Mouse (Mus musculus): Measurements from ENCODE around the gene Efna5. TPM values are rescaled to one million over a fixed set of nuclear protein-coding genes. Genes with fewer than 3 reads are reported as not detected.

Gene Efna5
- total and polyA plus RNA-seq, 2 experiments, result 0.94 to 2.1 TPM

DNA sequence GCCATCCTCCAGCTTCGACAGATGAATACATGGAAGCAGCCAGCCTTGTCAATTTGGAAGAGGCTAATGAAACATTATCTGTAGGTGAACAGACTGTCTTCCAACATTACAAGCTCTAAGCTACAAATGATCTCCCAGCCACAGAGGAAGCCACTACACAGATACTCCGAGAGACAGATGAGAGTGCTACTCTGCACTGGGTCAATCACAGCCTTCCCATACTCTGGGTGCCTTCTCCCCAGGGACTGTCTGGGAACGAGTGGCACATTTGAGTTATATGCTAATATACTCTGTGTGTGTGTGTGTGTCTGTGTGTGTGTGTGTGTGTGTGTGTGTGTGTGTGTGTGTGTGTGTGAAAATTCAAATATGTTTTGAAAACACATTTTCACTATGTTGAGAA lies 30.5 kb downstream of the Efna5 start:
- no peaks in the 10 kb centered on the region for H3K4me1 ChIP-seq (ENCODE audit: control insufficient read depth, insufficient read depth, low read length)
- H3K36me3 ChIP-seq (ENCODE audit: control insufficient read depth, insufficient read depth, low read length), result no peaks in the 10 kb centered on the region
- DNase-seq (ENCODE audit: extremely low read depth, low read depth, low spot score), result no peak
- no peaks in the 10 kb centered on the region for H3K27me3 ChIP-seq (ENCODE audit: control insufficient read depth, insufficient read depth, low read length)
- H3K27ac ChIP-seq (replicated peaks; ENCODE audit: insufficient read depth, low read depth, low read length), result no peak overlapping the region
- no peak for TF ChIP-seq CTCF (IDR thresholded peaks at IDR 0.05; ENCODE audit: low read depth, low read length)
- no peak for TF ChIP-seq POLR2A (IDR thresholded peaks at IDR 0.05; ENCODE audit: extremely low read depth, insufficient read depth, low read length)
- no peak overlapping the region for H3K4me3 ChIP-seq (ENCODE audit: insufficient read depth, low read depth, low read length)
- 69% methylated on average over 3 of the region's 3 CpGs for WGBS
- no peak overlapping the region for H3K9ac ChIP-seq (ENCODE audit: low read depth, low read length)
- no peaks in the 10 kb centered on the region for H3K79me2 ChIP-seq (ENCODE audit: control insufficient read depth, insufficient read depth, low read length)

DNA sequence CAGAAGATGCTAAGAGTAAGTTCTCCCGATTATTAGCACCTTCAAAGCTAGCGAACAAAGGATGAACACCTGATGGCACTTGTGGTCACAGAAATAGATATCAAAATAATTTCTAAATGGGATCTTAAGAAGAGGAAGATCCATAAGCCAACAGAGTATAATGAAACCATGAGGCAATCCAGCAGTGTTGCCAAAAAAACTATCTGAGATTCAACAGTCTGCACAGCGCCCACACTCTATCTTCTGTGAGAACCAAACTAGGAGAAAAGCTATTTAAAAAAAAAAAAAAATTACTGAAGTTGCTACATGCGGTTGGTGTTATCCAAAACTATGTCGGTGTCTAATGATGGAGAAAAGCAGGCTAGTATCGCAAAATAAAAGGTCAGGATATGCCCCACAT lies 31.4 kb downstream of the Efna5 start:
- Histone ChIP-seq H3K4me1 (ENCODE audit: control insufficient read depth, insufficient read depth, low read length) (no peaks in the 10 kb centered on the region), H3K36me3 (ENCODE audit: control insufficient read depth, insufficient read depth, low read length) (no peaks in the 10 kb centered on the region), H3K9ac (ENCODE audit: low read depth, low read length) (no peak overlapping the region), H3K27ac (replicated peaks; ENCODE audit: insufficient read depth, low read depth, low read length) (no peak overlapping the region), H3K27me3 (ENCODE audit: control insufficient read depth, insufficient read depth, low read length) (no peaks in the 10 kb centered on the region), H3K4me3 (ENCODE audit: insufficient read depth, low read depth, low read length) (no peak overlapping the region), H3K79me2 (ENCODE audit: control insufficient read depth, insufficient read depth, low read length) (no peaks in the 10 kb centered on the region)
- no peak for DNase-seq (ENCODE audit: extremely low read depth, low read depth, low spot score)
- 82% methylated on average over 6 of the region's 6 CpGs for WGBS
- TF ChIP-seq CTCF (IDR thresholded peaks at IDR 0.05; ENCODE audit: low read depth, low read length) (no peak), POLR2A (IDR thresholded peaks at IDR 0.05; ENCODE audit: extremely low read depth, insufficient read depth, low read length) (no peak)

DNA sequence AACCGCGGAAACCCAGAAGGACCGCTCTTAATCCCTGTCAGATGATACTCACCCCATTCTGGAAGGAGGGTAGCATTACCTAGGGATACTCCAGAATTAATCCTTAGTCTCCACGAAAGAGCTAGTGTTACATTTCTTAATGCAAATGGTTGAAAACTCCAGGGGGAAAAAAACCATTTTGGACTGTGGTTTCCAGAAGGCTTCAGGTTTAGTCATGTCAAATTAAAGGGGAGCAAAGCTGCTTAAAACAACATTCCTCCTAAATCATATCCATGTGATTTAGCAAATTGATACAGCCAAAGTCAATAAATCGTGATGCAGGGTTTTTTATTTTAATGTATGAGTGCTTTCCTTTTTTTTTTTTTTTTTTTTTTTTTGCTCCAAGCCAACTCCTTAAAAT lies 35.5 kb downstream of the Efna5 start:
- Histone ChIP-seq H3K79me2 (ENCODE audit: control insufficient read depth, insufficient read depth, low read length) (no peaks in the 10 kb centered on the region), H3K4me3 (ENCODE audit: insufficient read depth, low read depth, low read length) (no peak overlapping the region), H3K27me3 (ENCODE audit: control insufficient read depth, insufficient read depth, low read length) (no peaks in the 10 kb centered on the region), H3K27ac (replicated peaks; ENCODE audit: insufficient read depth, low read depth, low read length) (no peak overlapping the region), H3K36me3 (ENCODE audit: control insufficient read depth, insufficient read depth, low read length) (no peaks in the 10 kb centered on the region), H3K9ac (ENCODE audit: low read depth, low read length) (no peak overlapping the region), H3K4me1 (ENCODE audit: control insufficient read depth, insufficient read depth, low read length) (no peaks in the 10 kb centered on the region)
- DNase-seq (ENCODE audit: extremely low read depth, low read depth, low spot score), result no peak
- WGBS, result 72% methylated on average over 5 of the region's 5 CpGs
- TF ChIP-seq CTCF (IDR thresholded peaks at IDR 0.05; ENCODE audit: low read depth, low read length) (no peak), POLR2A (IDR thresholded peaks at IDR 0.05; ENCODE audit: extremely low read depth, insufficient read depth, low read length) (no peak)

DNA sequence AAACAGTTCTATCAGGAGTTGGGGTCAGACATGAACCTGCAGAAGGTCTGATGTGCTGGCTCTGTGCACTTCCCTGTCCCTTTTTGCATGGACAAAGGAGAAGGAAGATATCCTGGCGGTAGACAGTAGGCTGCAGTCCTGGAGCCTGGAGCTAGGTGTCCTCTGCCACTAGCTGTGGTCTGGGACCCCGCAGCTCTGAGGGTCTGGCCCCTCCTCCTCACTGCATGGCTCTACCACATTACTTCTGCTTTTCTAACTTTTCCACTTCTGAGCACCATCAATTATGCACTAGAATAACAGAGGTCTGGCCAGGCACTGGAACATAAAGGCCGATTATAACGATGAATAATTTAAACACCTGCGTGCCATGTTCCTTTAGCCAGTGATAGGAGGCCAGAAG lies 36.8 kb downstream of the Efna5 start:
- Histone ChIP-seq H3K36me3 (ENCODE audit: control insufficient read depth, insufficient read depth, low read length) (no peaks in the 10 kb centered on the region), H3K27me3 (ENCODE audit: control insufficient read depth, insufficient read depth, low read length) (no peaks in the 10 kb centered on the region), H3K79me2 (ENCODE audit: control insufficient read depth, insufficient read depth, low read length) (no peaks in the 10 kb centered on the region), H3K4me3 (ENCODE audit: insufficient read depth, low read depth, low read length) (no peak overlapping the region), H3K4me1 (ENCODE audit: control insufficient read depth, insufficient read depth, low read length) (no peaks in the 10 kb centered on the region), H3K9ac (ENCODE audit: low read depth, low read length) (no peak overlapping the region), H3K27ac (replicated peaks; ENCODE audit: insufficient read depth, low read depth, low read length) (no peak overlapping the region)
- 76% methylated on average over 5 of the region's 5 CpGs for WGBS
- DNase-seq (ENCODE audit: extremely low read depth, low read depth, low spot score), result no peak
- TF ChIP-seq POLR2A (IDR thresholded peaks at IDR 0.05; ENCODE audit: extremely low read depth, insufficient read depth, low read length) (no peak), CTCF (IDR thresholded peaks at IDR 0.05; ENCODE audit: low read depth, low read length) (no peak)

DNA sequence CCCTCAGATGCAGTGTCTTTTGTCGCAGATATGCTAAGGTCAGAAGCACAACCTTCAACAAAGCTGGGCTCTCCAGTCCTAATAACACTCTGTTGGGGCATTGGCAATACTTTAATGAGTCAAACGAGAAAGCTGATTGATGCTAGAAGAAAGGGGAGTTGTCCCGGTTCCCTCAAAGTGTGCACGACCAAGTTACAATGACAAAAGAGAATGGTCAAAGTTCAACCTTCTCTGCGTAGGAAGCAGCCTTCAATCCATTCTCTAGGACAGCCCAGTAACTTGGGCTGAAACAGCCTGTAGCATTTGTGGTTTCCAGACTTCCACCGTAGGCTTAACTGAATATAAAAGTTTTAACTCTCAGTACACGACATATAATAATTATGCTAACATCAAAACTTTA lies 43.8 kb downstream of the Efna5 start:
- Histone ChIP-seq H3K27ac (replicated peaks; ENCODE audit: insufficient read depth, low read depth, low read length) (no peak overlapping the region), H3K4me3 (ENCODE audit: insufficient read depth, low read depth, low read length) (no peak overlapping the region), H3K79me2 (ENCODE audit: control insufficient read depth, insufficient read depth, low read length) (no peaks in the 10 kb centered on the region), H3K36me3 (ENCODE audit: control insufficient read depth, insufficient read depth, low read length) (no peaks in the 10 kb centered on the region), H3K27me3 (ENCODE audit: control insufficient read depth, insufficient read depth, low read length) (no peaks in the 10 kb centered on the region), H3K4me1 (ENCODE audit: control insufficient read depth, insufficient read depth, low read length) (no peaks in the 10 kb centered on the region), H3K9ac (ENCODE audit: low read depth, low read length) (no peak overlapping the region)
- TF ChIP-seq CTCF (IDR thresholded peaks at IDR 0.05; ENCODE audit: low read depth, low read length) (no peak), POLR2A (IDR thresholded peaks at IDR 0.05; ENCODE audit: extremely low read depth, insufficient read depth, low read length) (no peak)
- 83% methylated on average over 7 of the region's 7 CpGs for WGBS
- DNase-seq (ENCODE audit: extremely low read depth, low read depth, low spot score), result no peak

DNA sequence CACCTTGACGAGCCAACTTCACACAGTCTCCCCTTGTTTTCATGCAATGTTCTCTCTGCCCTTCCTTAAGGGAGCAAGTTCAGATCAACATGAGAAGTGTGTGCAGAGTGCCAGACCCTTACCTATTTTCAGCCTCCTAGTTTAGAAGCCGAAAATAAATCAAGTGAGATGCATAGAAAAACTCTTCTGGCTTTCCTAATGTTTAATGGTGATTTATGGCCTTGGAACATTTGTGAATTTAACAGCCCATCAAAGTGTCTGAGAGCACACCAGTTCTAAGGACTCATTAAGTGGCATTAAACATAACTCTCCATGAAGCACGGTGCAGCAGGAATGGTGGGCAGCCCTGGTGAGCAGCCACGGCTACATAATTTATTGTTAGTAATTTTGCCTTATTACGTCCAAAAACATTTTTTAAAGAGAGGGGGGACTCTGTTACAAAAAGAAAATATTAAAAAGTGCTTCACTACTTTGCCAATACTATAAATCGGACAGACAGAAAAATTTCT lies 44.5 kb downstream of the Efna5 start:
- H3K4me1 ChIP-seq (ENCODE audit: control insufficient read depth, insufficient read depth, low read length), result no peaks in the 10 kb centered on the region
- H3K4me3 ChIP-seq (ENCODE audit: insufficient read depth, low read depth, low read length), result no peak overlapping the region
- no peak overlapping the region for H3K9ac ChIP-seq (ENCODE audit: low read depth, low read length)
- H3K79me2 ChIP-seq (ENCODE audit: control insufficient read depth, insufficient read depth, low read length), result no peaks in the 10 kb centered on the region
- no peak for TF ChIP-seq POLR2A (IDR thresholded peaks at IDR 0.05; ENCODE audit: extremely low read depth, insufficient read depth, low read length)
- no peak for TF ChIP-seq CTCF (IDR thresholded peaks at IDR 0.05; ENCODE audit: low read depth, low read length)
- H3K27me3 ChIP-seq (ENCODE audit: control insufficient read depth, insufficient read depth, low read length), result no peaks in the 10 kb centered on the region
- no peaks in the 10 kb centered on the region for H3K36me3 ChIP-seq (ENCODE audit: control insufficient read depth, insufficient read depth, low read length)
- H3K27ac ChIP-seq (replicated peaks; ENCODE audit: insufficient read depth, low read depth, low read length), result no peak overlapping the region
- 91% methylated on average over 6 of the region's 6 CpGs for WGBS
- no peak for DNase-seq (ENCODE audit: extremely low read depth, low read depth, low spot score)
